Mouse (Mus musculus) ES-E14 (cell line): ENCODE results near the gene Elavl1.

Experiments
- CHD2 ChIP-seq: IDR thresholded peaks from 2 replicates; pipeline ENCODE4 v1.6.1; 2014; ENCODE audit warnings: mild to moderate bottlenecking, low read depth, low read length, inconsistent platforms
- HCFC1 ChIP-seq: IDR thresholded peaks from 2 replicates; pipeline ENCODE4 v1.6.1; 2012; ENCODE audit warnings: low read length, inconsistent platforms, borderline replicate concordance; ENCODE audit not compliant: insufficient read depth
- ZC3H11A ChIP-seq: IDR thresholded peaks from 2 replicates; pipeline ENCODE4 v1.6.1; 2012; ENCODE audit warnings: low read depth, mild to moderate bottlenecking, inconsistent platforms, low read length, borderline replicate concordance
- ZNF384 ChIP-seq: IDR thresholded peaks from 2 replicates; pipeline ENCODE4 v1.6.1; 2012; ENCODE audit warnings: low read depth, low read length, inconsistent platforms

DNA sequence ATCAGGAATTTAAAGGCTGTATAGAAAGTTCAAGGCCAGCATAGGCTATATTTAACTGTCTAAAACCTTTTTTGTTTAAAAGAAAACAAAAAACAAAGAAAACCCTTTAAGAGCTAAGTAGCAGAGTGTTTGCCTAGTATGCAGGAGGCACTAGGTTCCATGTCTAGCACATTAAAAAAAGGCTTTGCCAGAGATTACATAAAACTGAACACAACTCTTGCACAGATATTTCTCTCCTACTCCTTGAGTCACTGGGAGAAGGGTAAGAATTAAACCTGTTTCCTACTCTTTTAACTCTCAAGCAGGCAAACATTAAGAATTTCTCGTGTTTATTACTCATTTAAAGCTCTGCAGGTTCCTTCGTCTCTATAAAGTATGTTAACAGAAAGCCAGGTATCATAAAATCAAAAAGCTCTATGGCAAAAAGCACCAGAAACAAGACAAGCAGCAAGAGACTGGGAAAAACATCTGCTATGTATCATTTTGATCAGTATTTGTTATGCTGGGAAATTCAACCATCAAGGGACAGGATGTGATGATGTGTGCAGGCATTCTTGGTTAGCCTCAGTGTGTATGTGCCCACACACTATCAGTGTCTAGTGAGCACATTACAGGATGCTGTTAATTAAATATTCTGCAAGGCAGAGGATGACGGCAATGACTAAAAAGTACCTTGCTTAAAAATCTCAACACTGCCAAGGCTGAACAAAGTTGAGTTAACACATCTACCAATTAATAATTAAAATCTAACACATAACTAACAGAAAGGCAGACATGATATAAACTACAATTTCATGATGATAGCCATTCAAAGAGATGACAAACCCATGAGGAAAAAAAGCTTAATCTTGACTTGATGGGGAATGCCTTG lies 11.7 kb downstream of the Elavl1 start:
- TF ChIP-seq ZNF384 (no peak), HCFC1 (no peak), CHD2 (no peak), ZC3H11A (no peak)
